Mouse (Mus musculus): Measurements from ENCODE around the gene Ablim2.

GRCm38 (mm10) chr5:35785853-35786252, 28.2 kb downstream of the Ablim2 start:
- no peak for TF ChIP-seq CTCF (IDR thresholded peaks at IDR 0.05; ENCODE audit: extremely low read depth, insufficient read depth, low read length)
- TF ChIP-seq POLR2A (IDR thresholded peaks at IDR 0.05; ENCODE audit: extremely low read depth, insufficient read depth, low read length): no peak
